Mouse (Mus musculus): ENCODE data around the gene Nedd9.

DNA sequence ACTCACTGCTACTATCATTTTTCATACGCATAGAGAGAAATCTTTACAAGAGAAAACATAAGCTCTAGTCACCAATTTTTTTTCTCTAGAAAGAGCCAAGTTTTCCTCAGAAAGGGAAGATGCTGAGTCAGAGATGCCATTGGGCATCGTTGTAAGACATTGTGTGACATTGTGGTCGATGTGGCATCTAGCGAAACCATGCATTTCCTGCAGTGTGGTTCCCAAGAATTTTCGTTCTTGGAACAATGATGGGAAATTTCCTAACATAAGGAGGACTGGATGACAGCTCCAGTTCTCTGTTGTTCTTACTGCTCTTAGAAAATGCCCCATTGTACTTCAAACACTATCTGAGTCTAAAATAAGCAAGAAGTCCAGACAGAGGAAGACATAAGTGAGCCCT, 45.5 kb upstream of the Nedd9 start:
- TF ChIP-seq FLI1 (IDR thresholded peaks at IDR 0.05; ENCODE audit: low read length), result no peak
- no peak for TF ChIP-seq GATA1 (IDR thresholded peaks at IDR 0.05; ENCODE audit: borderline replicate concordance, low read length)

All from megakaryocyte, embryonic 14.5 days (primary cell).